ENCODE assay signal across 15 mouse cellular contexts in genomic region chr19:47385971-47386370, GRCm38 (mm10).
DNase-seq lines count a peak whose midpoint lies in the region; ATAC-seq and TF ChIP-seq lines count a peak whose summit lies in the region.
"Had no signal": no experiment of that assay in that cellular context is flagged by ENCODE, and none has a peak within 500 bp of the region (broad histone marks: within the 10 kb centered on the region; RNA-seq: fewer than 3 reads in every experiment).

No protein-coding gene starts in this region.

- peaks cover 28% of the 10 kb centered on the region for H3K4me1 ChIP-seq in heart, adult 2 months (ENCODE audit: control insufficient read depth, insufficient read depth, low read length)
- H3K4me1 ChIP-seq in embryonic facial prominence, embryonic 10.5 days, result peaks cover 41% of the 10 kb centered on the region
- peaks cover 86% of the 10 kb centered on the region for H3K4me1 ChIP-seq in liver, embryonic 13.5 days (replicated peaks)
- no peaks in the 10 kb centered on the region for H3K4me1 ChIP-seq in midbrain, embryonic 16.5 days (ENCODE audit: control insufficient read depth, insufficient read depth, low read length)
- H3K4me1 ChIP-seq: forebrain, embryonic 12.5 days had no signal

- H3K36me3 ChIP-seq in heart, adult 2 months (ENCODE audit: control insufficient read depth, insufficient read depth, low read length), result peaks cover 3% of the 10 kb centered on the region
- no peaks in the 10 kb centered on the region for H3K36me3 ChIP-seq in embryonic facial prominence, embryonic 10.5 days (replicated peaks)
- H3K36me3 ChIP-seq in liver, embryonic 13.5 days, result no peaks in the 10 kb centered on the region
- H3K36me3 ChIP-seq in midbrain, embryonic 16.5 days (ENCODE audit: control insufficient read depth, insufficient read depth, low read length), result no peaks in the 10 kb centered on the region
- H3K36me3 ChIP-seq: embryonic facial prominence, embryonic 12.5 days; forebrain, embryonic 12.5 days had no signal

- peak overlapping the region; percentile 90 for H3K27ac ChIP-seq in heart, adult 2 months
- H3K27ac ChIP-seq in embryonic facial prominence, embryonic 10.5 days (replicated peaks), result 0 out of 2 replicates have a peak overlapping the region, but pooled peaks have one; percentile 24
- H3K27ac ChIP-seq in liver, embryonic 13.5 days, result peak overlapping the region; percentile 90
- H3K27ac ChIP-seq in midbrain, embryonic 16.5 days (ENCODE audit: low read length), result no peak overlapping the region
- H3K27ac ChIP-seq: embryonic facial prominence, embryonic 12.5 days; macrophage had no signal

- peak; percentile 49; the same call in 1 of the 2 replicates for TF ChIP-seq EP300 in heart, adult 2 months (IDR thresholded peaks at IDR 0.05; ENCODE audit: insufficient read depth, low read depth, low read length)

- H3K9me3 ChIP-seq in embryonic facial prominence, embryonic 10.5 days, result no peaks in the 10 kb centered on the region
- no peaks in the 10 kb centered on the region for H3K9me3 ChIP-seq in liver, embryonic 13.5 days (replicated peaks)
- no peaks in the 10 kb centered on the region for H3K9me3 ChIP-seq in midbrain, embryonic 16.5 days (replicated peaks; ENCODE audit: control insufficient read depth, low read length, poor library complexity, severe bottlenecking)
- H3K9me3 ChIP-seq: embryonic facial prominence, embryonic 12.5 days; forebrain, embryonic 12.5 days had no signal

- H3K4me3 ChIP-seq in heart, adult 2 months, result no peak overlapping the region
- H3K4me3 ChIP-seq in embryonic facial prominence, embryonic 10.5 days, result no peak overlapping the region
- H3K4me3 ChIP-seq in liver, embryonic 13.5 days (replicated peaks), result no peak overlapping the region
- no peak overlapping the region for H3K4me3 ChIP-seq in midbrain, embryonic 16.5 days (ENCODE audit: low read depth, low read length)
- H3K4me3 ChIP-seq: embryonic facial prominence, embryonic 12.5 days; forebrain, embryonic 12.5 days had no signal

- H3K4me2 ChIP-seq in liver, embryonic 13.5 days, result no peak overlapping the region
- H3K4me2 ChIP-seq in midbrain, embryonic 16.5 days (ENCODE audit: low read length), result no peak overlapping the region
- H3K4me2 ChIP-seq: embryonic facial prominence, embryonic 12.5 days; forebrain, embryonic 12.5 days had no signal

- TF ChIP-seq POLR2A in heart, adult 2 months (IDR thresholded peaks at IDR 0.05; ENCODE audit: insufficient read depth, low read depth, low read length), result no peak

- no peak for ATAC-seq in liver, embryonic 13.5 days (ENCODE audit: low read depth)
- no peak for ATAC-seq in midbrain, embryonic 16.5 days

- no peak for TF ChIP-seq CTCF in heart, adult 2 months (IDR thresholded peaks at IDR 0.05)

- intact Hi-C loops in heart, adult 2 months (cut with DNase I), result no loop called here
- intact Hi-C loops in heart, postnatal 25 days (cut with DNase I), result loop anchor here (2.0 kb wide), 2 partner anchors 43 to 77 kb away; no protein-coding TSS in a partner anchor

- peaks cover 3% of the 10 kb centered on the region; the same call in 1 of the 2 replicates for H3K79me2 ChIP-seq in heart, adult 2 months (replicated peaks; ENCODE audit: control insufficient read depth, insufficient read depth, low read length)

- WGBS in heart, adult 2 months, result 32% methylated on average over 10 of the region's 10 CpGs
- WGBS in embryonic facial prominence, embryonic 10.5 days, result 85% methylated on average over 10 of the region's 10 CpGs
- WGBS in liver, embryonic 13.5 days (ENCODE audit: insufficient replicate concordance), result 63% methylated on average over 10 of the region's 10 CpGs
- 92% methylated on average over 10 of the region's 10 CpGs for WGBS in midbrain, embryonic 16.5 days

- peak in 1 of 2 experiments; percentile 47 for DNase-seq in heart, adult 2 months
- no peak for DNase-seq in heart, postnatal 25 days (ENCODE audit: low spot score)
- peak; percentile 17 for DNase-seq in kidney, postnatal 14 days
- DNase-seq in kidney, adult 9 months, result no peak
- no peak for DNase-seq in embryonic facial prominence, embryonic 10.5 days (ENCODE audit: low spot score)
- DNase-seq in liver, embryonic 13.5 days, result no peak
- DNase-seq in right cerebral cortex, postnatal 4 days, result no peak
- DNase-seq: adrenal gland, adult 8-10 months; cerebellum, postnatal 25 days; left cerebral cortex, postnatal 4 days; midbrain, embryonic 14.5 days had no signal

- no peaks in the 10 kb centered on the region for H3K27me3 ChIP-seq in heart, adult 2 months (ENCODE audit: control insufficient read depth, insufficient read depth, low read length)
- H3K27me3 ChIP-seq in embryonic facial prominence, embryonic 10.5 days (replicated peaks; ENCODE audit: low read depth, poor library complexity, severe bottlenecking), result no peaks in the 10 kb centered on the region
- H3K27me3 ChIP-seq in liver, embryonic 13.5 days, result no peaks in the 10 kb centered on the region
- H3K27me3 ChIP-seq in midbrain, embryonic 16.5 days (ENCODE audit: control insufficient read depth, insufficient read depth, low read depth, low read length), result no peaks in the 10 kb centered on the region
- H3K27me3 ChIP-seq: embryonic facial prominence, embryonic 12.5 days; forebrain, embryonic 12.5 days had no signal

- no peak overlapping the region for H3K9ac ChIP-seq in heart, adult 2 months (ENCODE audit: low read depth, low read length)
- peak overlapping the region; percentile 68; the same call in 1 of the 2 replicates for H3K9ac ChIP-seq in liver, embryonic 13.5 days
- H3K9ac ChIP-seq in midbrain, embryonic 16.5 days (ENCODE audit: low read depth, low read length), result no peak overlapping the region
- H3K9ac ChIP-seq: embryonic facial prominence, embryonic 12.5 days; forebrain, embryonic 12.5 days had no signal
